Mouse (Mus musculus) CH12.LX (cell line): Measurements from ENCODE around the gene Il17ra. TPM values are rescaled to one million over a fixed set of nuclear protein-coding genes. Genes with fewer than 3 reads are reported as not detected.

Experiments
- DNase-seq: peaks from one replicate; pipeline ENCODE4 v3.0.0-alpha.2; 2013; ENCODE audit errors: extremely low read depth
- H3K27ac ChIP-seq: 2 replicates; pipeline ENCODE4 v1.5.1; 2012; ENCODE audit warnings: low read depth, mild to moderate bottlenecking, control low read depth, moderate library complexity; ENCODE audit not compliant: insufficient read depth
- H3K27me3 ChIP-seq: replicated peaks from 2 replicates; pipeline ENCODE3; 2012; ENCODE audit warnings: inconsistent platforms
- H3K36me3 ChIP-seq, 2 experiments: replicated peaks in 1 of 2; 2 replicates each; pipeline versions ENCODE3 to v1.6.1; 2012; ENCODE audit warnings: inconsistent platforms in 1 of 2, low read length in 1 of 2, mild to moderate bottlenecking in 1 of 2, mixed read lengths in 1 of 2, moderate library complexity in 1 of 2; ENCODE audit not compliant: control insufficient read depth in 1 of 2, insufficient read depth in 1 of 2
- H3K4me1 ChIP-seq, 2 experiments: 2 replicates each; pipeline ENCODE4 v1.6.1; 2012; ENCODE audit warnings: inconsistent platforms in 1 of 2, moderate library complexity in 1 of 2; ENCODE audit not compliant: insufficient read depth in 2 of 2, control insufficient read depth in 1 of 2
- H3K4me2 ChIP-seq: 2 replicates; pipeline ENCODE4 v1.6.1; 2012; ENCODE audit warnings: low read depth, mild to moderate bottlenecking, control low read depth; ENCODE audit not compliant: poor library complexity, insufficient read depth, severe bottlenecking
- H3K4me3 ChIP-seq, 3 experiments: fragments of 150-350 bp in 1 of 3; sonication (generic) in 1 of 3; replicated peaks in 1 of 3; 2 replicates each; pipeline versions ENCODE3 to v1.5.1; 2011 to 2012; ENCODE audit warnings: low read depth in 2 of 3, low read length in 2 of 3, mild to moderate bottlenecking in 2 of 3, moderate library complexity in 2 of 3, control low read depth in 1 of 3, improper control_type of control experiment in 1 of 3, inconsistent platforms in 1 of 3, mixed read lengths in 1 of 3; ENCODE audit not compliant: poor library complexity in 1 of 3
- H3K79me2 ChIP-seq: replicated peaks from 2 replicates; pipeline ENCODE4 v1.6.1; 2012; ENCODE audit warnings: mild to moderate bottlenecking, moderate library complexity; ENCODE audit not compliant: control insufficient read depth, poor library complexity, insufficient read depth, severe bottlenecking; ENCODE audit errors: extremely low read depth
- H3K9ac ChIP-seq: 2 replicates; pipeline ENCODE4 v1.6.1; 2012; ENCODE audit warnings: low read depth, mild to moderate bottlenecking, control low read depth, moderate library complexity; ENCODE audit not compliant: insufficient read depth
- H3K9me3 ChIP-seq: replicated peaks from 2 replicates; pipeline ENCODE3; 2012; ENCODE audit warnings: low read length, inconsistent platforms, mixed read lengths
- CHD2 ChIP-seq: IDR thresholded peaks from 2 replicates; pipeline ENCODE4 v1.6.1; 2011; ENCODE audit warnings: low read length, improper control_type of control experiment
- CTCF ChIP-seq, 2 experiments: IDR thresholded peaks in 1 of 2; conservative IDR thresholded peaks in 1 of 2; 2 replicates each; pipeline ENCODE4 v1.5.1; 2011 to 2012; ENCODE audit warnings: low read depth in 2 of 2, low read length in 2 of 2, improper control_type of control experiment in 1 of 2, inconsistent platforms in 1 of 2, mild to moderate bottlenecking in 1 of 2, moderate library complexity in 1 of 2
- ELF1 ChIP-seq: IDR thresholded peaks from 2 replicates; pipeline ENCODE4 v1.6.1; 2014; ENCODE audit warnings: low read depth, mild to moderate bottlenecking, inconsistent platforms, low read length, improper control_type of control experiment
- GABPA ChIP-seq: IDR thresholded peaks from 2 replicates; pipeline ENCODE4 v1.6.1; 2012; ENCODE audit warnings: low read depth, low read length, improper control_type of control experiment, inconsistent platforms; ENCODE audit not compliant: insufficient replicate concordance
- HCFC1 ChIP-seq: IDR thresholded peaks from 2 replicates; pipeline ENCODE4 v1.6.1; 2012; ENCODE audit warnings: low read depth, mild to moderate bottlenecking, inconsistent platforms, low read length, improper control_type of control experiment
- IRF4 ChIP-seq: IDR thresholded peaks from 2 replicates; pipeline ENCODE4 v1.6.1; 2014; ENCODE audit warnings: low read depth, mild to moderate bottlenecking, inconsistent platforms, low read length, improper control_type of control experiment
- KAT2A ChIP-seq: IDR thresholded peaks from 2 replicates; pipeline ENCODE4 v1.6.1; 2012; ENCODE audit warnings: low read length, improper control_type of control experiment, inconsistent platforms; ENCODE audit not compliant: insufficient replicate concordance
- MAFK ChIP-seq: IDR thresholded peaks from 2 replicates; pipeline ENCODE4 v1.6.1; 2011; ENCODE audit warnings: low read length, improper control_type of control experiment; ENCODE audit not compliant: insufficient replicate concordance
- NELFE ChIP-seq: IDR thresholded peaks from 2 replicates; pipeline ENCODE4 v1.6.1; 2011; ENCODE audit warnings: low read depth, low read length, improper control_type of control experiment
- NRF1 ChIP-seq: IDR thresholded peaks from 2 replicates; pipeline ENCODE4 v1.6.1; 2014; ENCODE audit warnings: low read depth, mild to moderate bottlenecking, inconsistent platforms, low read length, improper control_type of control experiment, moderate library complexity
- PAX5 ChIP-seq: IDR thresholded peaks from 2 replicates; pipeline ENCODE4 v1.6.1; 2012; ENCODE audit warnings: low read length, inconsistent platforms, mixed read lengths
- POLR2A ChIP-seq: IDR thresholded peaks from 2 replicates; pipeline ENCODE4 v1.6.1; 2011; ENCODE audit warnings: low read depth, mild to moderate bottlenecking, improper control_type of control experiment, low read length
- SIN3A ChIP-seq: IDR thresholded peaks from 2 replicates; pipeline ENCODE4 v1.6.1; 2012; ENCODE audit warnings: low read length, improper control_type of control experiment, inconsistent platforms
- SMC3 ChIP-seq: IDR thresholded peaks from 2 replicates; pipeline ENCODE4 v1.6.1; 2011; ENCODE audit warnings: low read depth, low read length, improper control_type of control experiment
- TCF12 ChIP-seq: IDR thresholded peaks from 2 replicates; pipeline ENCODE4 v1.6.1; 2014; ENCODE audit warnings: low read depth, mild to moderate bottlenecking, inconsistent platforms, low read length, improper control_type of control experiment
- USF1 ChIP-seq: IDR thresholded peaks from 2 replicates; pipeline ENCODE4 v1.6.1; 2014; ENCODE audit warnings: low read depth, mild to moderate bottlenecking, inconsistent platforms, low read length, improper control_type of control experiment
- ZC3H11A ChIP-seq: IDR thresholded peaks from 2 replicates; pipeline ENCODE4 v1.6.1; 2012; ENCODE audit warnings: low read depth, mild to moderate bottlenecking, inconsistent platforms, low read length, improper control_type of control experiment
- ZKSCAN1 ChIP-seq: IDR thresholded peaks from 2 replicates; pipeline ENCODE4 v1.6.1; 2012; ENCODE audit warnings: low read depth, inconsistent platforms, low read length, improper control_type of control experiment, borderline replicate concordance
- ZMIZ1 ChIP-seq: IDR thresholded peaks from 2 replicates; pipeline ENCODE4 v1.6.1; 2012; ENCODE audit warnings: low read depth, mild to moderate bottlenecking, inconsistent platforms, low read length, improper control_type of control experiment
- ZNF384 ChIP-seq: IDR thresholded peaks from 2 replicates; pipeline ENCODE4 v1.6.1; 2012; ENCODE audit warnings: low read depth, low read length, improper control_type of control experiment, inconsistent platforms
- dilution Hi-C: fragments of 300-500 bp; cut with MboI; formaldehyde crosslinking; loops from 2 replicates; pipeline ENCODE4 v1.14.3; 2020; ENCODE audit warnings: low sequenced_read_pairs; ENCODE audit not compliant: extremely low pct_unique_long_range_greater_than_20kb, extremely low pct_ligation_motif_present
- in situ Hi-C: fragments of 300-500 bp; cut with MboI; formaldehyde crosslinking; loops from 3 replicates; pipeline ENCODE4 v1.14.3; 2019; ENCODE audit warnings: low sequenced_read_pairs, low pct_ligation_motif_present, low pct_unique_long_range_greater_than_20kb, mixed read lengths
- polyA plus RNA-seq: library from polyadenylated mRNA; unstranded; fragments of >175 nt; gene quantifications from 2 replicates; pipeline ENCODE4 v1.2.1, GENCODE M21; 2012; ENCODE audit warnings: low read depth; ENCODE audit not compliant: insufficient read length
- total RNA-seq, 2 experiments: library from RNA; depleted of rRNA; stranded (reverse); fragments of 300-350 nt in 1 of 2; fragments of >200 nt in 1 of 2; gene quantifications; 2 replicates each; pipeline ENCODE4 v1.2.3; 2012 to 2014

Gene Il17ra
- total and polyA plus RNA-seq, 3 experiments, result 13.6 to 23.9 (median 14.0) TPM

GRCm38 (mm10) chr6:120488647-120489046 is 25.6 kb downstream of the Il17ra start:
- H3K4me3 ChIP-seq, result no peak overlapping the region
- peaks cover 0 to 17% of the 10 kb centered on the region in 2 experiments; a peak in 3 of 4 replicates for H3K4me1 ChIP-seq
- no peak overlapping the region for H3K27ac ChIP-seq
- H3K36me3 ChIP-seq, result peaks cover 0 to 14% of the 10 kb centered on the region in 2 experiments
- H3K9ac ChIP-seq, result no peak overlapping the region
- peaks cover 11% of the 10 kb centered on the region for H3K9me3 ChIP-seq
- H3K79me2 ChIP-seq, result no peaks in the 10 kb centered on the region
- dilution Hi-C loops, result no loop called here
- no peak for TF ChIP-seq MAFK
- no peak for TF ChIP-seq ZNF384
- no peak for TF ChIP-seq ZC3H11A
- no peak for TF ChIP-seq PAX5
- TF ChIP-seq SMC3, result no peak
- no peak for TF ChIP-seq USF1
- no peak for TF ChIP-seq CTCF (conservative IDR thresholded peaks at IDR 0.05 in 1 of 2, IDR thresholded peaks at IDR 0.05 in 1 of 2; ENCODE audit: low read depth in 2 of 2, low read length in 2 of 2)
- no peak for TF ChIP-seq HCFC1
- no peak for TF ChIP-seq POLR2A
- no peak for TF ChIP-seq SIN3A
- TF ChIP-seq ELF1, result no peak
- TF ChIP-seq NELFE, result no peak
- no peak for TF ChIP-seq ZMIZ1
- no peak for TF ChIP-seq ZKSCAN1
- no peak for TF ChIP-seq IRF4
- no peak for TF ChIP-seq CHD2
- no peak for TF ChIP-seq GABPA
- H3K4me2 ChIP-seq, result no peak overlapping the region
- peaks cover 14% of the 10 kb centered on the region for H3K27me3 ChIP-seq
- in situ Hi-C loops, result loop anchor here (10.0 kb wide), 1 partner anchor 54 kb away; no protein-coding TSS in a partner anchor
- DNase-seq, result no peak

DNA sequence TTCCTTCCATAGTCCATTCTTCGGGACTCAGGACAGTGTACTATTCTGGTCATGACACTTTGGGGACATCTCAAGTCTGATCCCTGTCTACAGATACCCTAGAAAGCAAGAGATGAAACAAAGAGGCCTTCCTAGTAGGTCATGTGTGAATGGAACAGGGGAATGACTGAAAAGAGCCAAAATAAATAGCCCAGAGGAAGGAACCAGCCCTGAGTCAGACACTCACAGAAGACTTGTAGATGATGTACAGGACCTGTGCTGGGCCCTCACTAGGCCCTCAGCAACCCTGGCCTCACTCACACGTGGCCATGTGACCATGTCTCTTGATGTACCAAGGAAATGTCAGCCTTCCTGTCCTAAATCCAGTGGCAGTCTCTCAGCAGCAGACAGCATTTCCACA is 26.4 kb downstream of the Il17ra start:
- H3K9ac ChIP-seq, result no peak overlapping the region
- H3K9me3 ChIP-seq, result peaks cover 11% of the 10 kb centered on the region
- no peak overlapping the region for H3K4me3 ChIP-seq
- dilution Hi-C loops (no loop called here), in situ Hi-C loops (loop anchor here (10.0 kb wide), 1 partner anchor 55 kb away; no protein-coding TSS in a partner anchor)
- H3K4me1 ChIP-seq, result peaks cover 0 to 13% of the 10 kb centered on the region in 2 experiments; a peak in 3 of 4 replicates
- H3K27me3 ChIP-seq, result peaks cover 22% of the 10 kb centered on the region
- no peak for TF ChIP-seq IRF4
- no peak for TF ChIP-seq KAT2A
- no peak for TF ChIP-seq NRF1
- no peak for TF ChIP-seq TCF12
- TF ChIP-seq PAX5, result no peak
- H3K79me2 ChIP-seq, result no peaks in the 10 kb centered on the region
- H3K36me3 ChIP-seq, result peaks cover 0 to 7% of the 10 kb centered on the region in 2 experiments
- no peak overlapping the region for H3K27ac ChIP-seq
- no peak for DNase-seq
- H3K4me2 ChIP-seq, result no peak overlapping the region
